Mouse (Mus musculus) olfactory bulb, adult 2 months (tissue): ENCODE data around the gene Ankrd13c.

Experiments used
- CTCF ChIP-seq: fragments of 200-500 bp; IDR thresholded peaks from 2 replicates; pipeline ENCODE4 v1.5.1; 2012; ENCODE audit warnings: low read depth, mild to moderate bottlenecking, low read length, moderate library complexity; ENCODE audit not compliant: insufficient read depth
- POLR2A ChIP-seq: fragments of 200-500 bp; IDR thresholded peaks from 2 replicates; pipeline ENCODE4 v1.6.1; 2012; ENCODE audit warnings: mild to moderate bottlenecking, low read depth, low read length, moderate library complexity; ENCODE audit not compliant: insufficient read depth

DNA sequence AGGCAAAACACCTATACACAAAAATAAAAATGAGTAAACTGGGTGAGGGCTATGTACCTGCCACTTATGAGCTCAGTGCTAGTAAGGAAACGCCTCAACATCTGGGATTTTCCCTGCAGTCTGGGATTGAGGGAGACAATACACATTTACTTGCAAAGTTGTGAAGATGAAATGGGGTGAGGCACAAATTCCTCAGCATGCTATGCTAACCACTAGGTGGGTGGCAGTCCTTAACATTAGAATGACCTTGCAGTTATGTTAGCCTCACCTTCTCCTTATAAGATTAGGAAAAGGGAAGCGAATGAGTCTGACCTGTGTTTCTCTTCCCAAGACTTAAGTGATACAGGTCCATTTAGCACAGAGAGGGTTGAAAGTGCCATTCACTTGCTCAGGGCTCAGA lies 25.7 kb upstream of the Ankrd13c start:
- TF ChIP-seq CTCF (no peak), POLR2A (no peak)
